Mouse (Mus musculus) cerebellum, adult 8-10 months (tissue): Measurements from ENCODE around the gene Ift43.

Experiments used
- DNase-seq: peaks from one replicate; pipeline ENCODE4 v3.0.0; 2022

Ift43 gene

DNA sequence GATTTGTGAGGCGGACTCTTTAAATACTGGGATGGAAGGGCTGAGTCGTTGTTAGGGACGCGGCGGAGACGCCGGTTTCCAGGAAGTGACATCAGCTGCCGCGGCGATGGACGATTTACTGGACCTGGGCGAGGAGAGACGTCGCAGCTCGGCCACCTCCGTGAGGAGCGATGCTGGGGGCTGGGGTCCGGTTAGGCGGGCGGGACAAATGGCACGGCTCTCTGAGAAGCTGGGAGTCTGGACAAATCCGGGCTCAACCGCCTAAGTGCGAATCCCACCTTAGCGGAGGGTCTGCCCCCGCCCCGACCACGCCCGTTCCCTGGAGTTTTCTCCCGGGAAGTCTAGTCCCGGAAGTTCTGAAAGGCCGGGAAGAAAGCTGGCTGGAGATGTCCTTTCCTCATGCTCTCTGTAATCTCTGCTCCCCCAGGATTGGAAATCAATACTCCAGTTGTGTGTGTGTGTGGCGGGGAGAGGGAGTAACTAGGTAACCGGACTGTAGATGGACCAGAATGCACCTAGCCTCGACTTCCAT, at the start of gene Ift43:
TSS of gene Ift43 (plus strand) at position 61 of the 532 bp plus-strand sequence.
- DNase-seq = peak; percentile 80

DNA sequence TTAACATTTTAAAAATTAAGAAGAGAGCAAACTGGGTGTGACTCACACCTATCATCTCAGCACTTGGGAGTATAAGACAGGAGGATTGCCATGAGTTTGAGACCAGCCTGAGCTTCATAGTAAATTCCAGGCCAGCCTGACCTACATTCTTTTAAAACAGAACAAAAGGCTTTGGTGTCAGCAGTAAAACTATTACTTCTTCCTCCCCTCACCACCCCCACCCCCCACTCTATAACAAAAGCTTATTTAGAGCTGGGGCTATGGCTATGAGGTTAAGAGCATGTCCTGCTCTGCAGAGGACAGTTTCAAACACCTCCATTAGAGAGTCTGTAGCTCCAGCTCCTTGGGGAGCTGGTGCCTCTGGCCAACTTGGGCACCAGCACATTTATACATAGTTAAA, 46.8 kb upstream of the Ift43 start:
- DNase-seq = no peak

DNA sequence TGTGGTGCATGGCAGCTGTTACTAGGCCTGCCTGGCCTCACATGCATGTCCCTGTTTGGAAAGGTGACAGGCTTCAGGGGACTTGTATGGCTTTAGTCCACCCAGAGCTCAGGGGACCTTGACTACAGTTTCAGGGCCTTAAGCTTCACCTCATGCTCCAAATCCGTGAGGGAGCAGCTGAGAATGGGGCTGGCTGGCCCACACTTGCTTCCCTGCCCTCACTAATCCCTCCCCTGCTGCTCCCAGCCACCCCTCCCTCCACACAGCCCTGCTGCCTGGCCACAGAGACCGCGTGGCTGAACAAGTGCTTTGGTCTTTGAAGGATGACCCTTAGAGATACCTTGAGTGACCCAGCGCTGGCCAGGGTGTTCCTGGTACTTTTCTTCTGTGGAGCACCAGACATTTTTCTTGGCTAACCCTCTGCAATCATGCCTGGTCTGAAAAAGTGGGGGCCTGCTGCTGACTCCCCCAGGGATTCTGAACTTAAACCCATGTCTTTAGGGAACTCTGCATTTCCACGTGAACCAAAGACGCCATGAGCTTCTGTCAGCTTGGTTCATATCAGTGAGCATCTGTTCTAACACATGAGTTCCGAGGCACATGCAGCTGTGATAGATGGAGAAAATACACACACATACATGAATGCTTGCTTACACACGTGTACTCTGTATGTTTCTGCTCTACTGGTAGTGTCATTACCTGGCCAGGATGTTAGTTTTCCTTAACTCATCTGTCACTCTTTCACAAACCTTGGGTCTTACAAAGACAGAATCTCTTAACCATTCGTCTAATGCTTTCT, 45.8 kb upstream of the Ift43 start:
- DNase-seq = no peak

DNA sequence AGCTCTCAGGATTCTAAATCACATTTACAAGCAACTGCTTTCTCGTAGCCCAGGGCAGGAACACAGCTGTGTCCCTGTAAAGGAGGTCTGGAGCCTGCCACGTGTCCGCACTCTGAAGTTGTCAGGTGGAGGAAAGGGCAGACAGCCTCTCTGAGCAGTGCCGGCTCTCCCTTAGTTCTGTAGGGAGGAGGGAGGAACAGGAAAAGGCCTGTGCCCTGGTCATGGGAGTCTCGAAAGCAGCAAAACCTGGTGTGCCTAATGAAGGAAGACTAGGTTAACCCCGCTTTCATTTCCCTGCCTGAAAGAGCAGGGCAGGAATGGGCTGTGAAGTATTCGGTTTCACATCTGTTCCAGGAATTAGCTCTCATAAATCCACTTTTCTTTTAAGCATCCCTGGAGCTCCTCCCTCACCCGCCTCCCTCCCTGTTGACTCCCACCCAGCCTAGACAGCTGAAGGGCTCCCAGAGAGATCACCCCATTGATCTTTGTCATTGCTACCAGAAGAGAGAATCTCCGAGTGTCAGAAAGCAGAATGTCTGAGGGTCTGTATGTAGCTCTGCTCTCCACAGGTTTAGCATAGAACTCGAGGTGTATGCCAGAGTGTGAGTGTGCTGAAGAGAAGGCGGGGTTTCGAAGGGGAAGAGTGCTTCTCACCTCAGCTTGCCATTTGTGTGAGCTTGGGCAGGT, 45.0 kb upstream of the Ift43 start:
- no peak for DNase-seq

DNA sequence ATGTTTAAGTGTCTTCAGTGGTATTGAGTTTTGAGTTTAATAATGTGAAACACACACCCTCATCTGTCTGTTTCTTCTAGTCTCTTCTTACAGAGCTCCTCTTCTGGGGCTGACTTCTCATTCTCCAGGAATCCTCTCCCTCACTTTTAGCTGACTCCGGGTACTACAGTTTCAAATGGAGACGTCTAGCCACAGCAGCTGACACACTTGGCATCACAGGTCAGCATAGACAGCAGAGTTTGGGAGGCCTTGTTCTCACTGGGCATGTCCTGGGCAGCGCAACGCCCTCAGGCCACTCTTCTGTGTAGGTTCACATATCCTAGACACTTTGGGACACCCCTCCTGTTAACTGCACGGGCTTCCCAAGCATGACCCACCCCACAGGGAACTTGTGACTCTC, 43.3 kb upstream of the Ift43 start:
- no peak for DNase-seq

DNA sequence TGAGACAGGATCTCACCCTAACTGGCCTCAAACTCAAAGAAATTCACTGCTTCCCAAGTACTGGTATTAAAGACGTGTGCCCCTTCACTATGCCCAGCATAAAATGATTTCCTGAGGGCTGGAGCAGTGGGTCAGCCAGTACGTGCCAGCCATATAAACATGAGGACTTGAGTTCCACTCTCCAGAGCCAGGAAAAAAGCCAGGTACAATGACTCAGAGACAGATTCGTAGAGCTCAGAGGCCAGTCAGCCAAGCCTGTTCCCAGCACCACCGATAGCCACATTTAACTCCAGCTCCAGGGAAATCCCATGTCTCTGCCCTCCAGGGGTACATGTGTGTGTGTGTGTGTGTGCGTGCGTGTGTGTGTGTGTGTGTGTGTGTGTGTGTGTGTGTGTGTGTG, 42.6 kb upstream of the Ift43 start:
- no peak for DNase-seq

DNA sequence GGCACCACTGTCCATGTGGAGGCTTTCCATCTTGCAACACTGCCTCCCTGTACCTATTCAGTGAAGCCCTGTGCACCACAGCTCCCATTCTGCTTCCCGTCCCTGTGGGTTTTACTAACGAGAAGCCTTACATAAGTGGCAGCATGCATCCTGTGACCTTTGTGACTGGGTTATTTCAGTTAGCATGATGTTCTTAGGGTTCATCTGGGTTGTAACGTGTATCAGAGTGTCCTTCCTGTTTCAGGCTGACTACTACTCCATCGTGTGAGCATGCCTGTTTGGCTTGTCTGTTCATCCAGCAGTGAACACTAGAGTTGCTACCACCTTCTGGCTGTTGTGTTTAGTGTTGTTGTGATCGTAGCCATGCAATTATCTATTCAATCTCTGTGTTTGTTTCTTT, 36.2 kb upstream of the Ift43 start:
- DNase-seq = no peak

DNA sequence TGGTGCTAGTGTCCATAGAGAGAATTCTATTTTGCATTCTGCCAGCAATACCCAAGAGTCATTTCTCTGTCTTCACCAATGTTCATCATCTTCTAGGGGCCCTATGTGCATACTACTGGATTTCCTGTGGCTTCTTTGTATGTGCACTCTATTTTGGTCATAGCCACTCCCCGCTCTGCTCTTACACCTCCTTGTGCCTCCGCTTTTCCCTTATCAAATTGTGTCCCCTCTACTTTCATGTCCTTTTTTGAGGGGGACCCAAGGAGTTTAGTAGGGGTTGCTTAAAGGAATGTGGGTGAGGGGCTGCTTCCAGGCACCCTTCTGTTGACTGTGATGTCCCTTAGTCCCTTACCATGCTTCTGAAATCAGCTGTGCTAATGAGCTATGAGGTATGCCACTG, 35.6 kb upstream of the Ift43 start:
- DNase-seq = no peak

DNA sequence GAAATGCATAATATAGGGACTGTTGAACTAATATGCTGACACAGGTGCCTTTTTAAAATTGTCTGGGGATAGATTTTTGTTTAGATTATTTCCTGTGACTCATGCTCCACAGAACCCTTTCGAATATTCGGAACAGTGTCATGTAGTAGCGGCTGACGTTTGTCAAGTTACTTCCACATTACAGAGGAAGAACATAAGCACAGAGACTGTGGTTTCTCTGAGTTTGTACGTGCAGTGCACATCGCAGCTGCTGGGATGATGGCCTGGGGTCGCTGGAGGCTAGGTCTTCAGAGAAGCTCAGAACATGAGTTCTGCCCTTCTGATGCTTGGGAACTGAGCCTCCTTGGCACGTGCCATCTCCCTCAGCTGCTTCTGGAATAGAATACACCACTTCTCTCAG, 35.0 kb upstream of the Ift43 start:
- no peak for DNase-seq

DNA sequence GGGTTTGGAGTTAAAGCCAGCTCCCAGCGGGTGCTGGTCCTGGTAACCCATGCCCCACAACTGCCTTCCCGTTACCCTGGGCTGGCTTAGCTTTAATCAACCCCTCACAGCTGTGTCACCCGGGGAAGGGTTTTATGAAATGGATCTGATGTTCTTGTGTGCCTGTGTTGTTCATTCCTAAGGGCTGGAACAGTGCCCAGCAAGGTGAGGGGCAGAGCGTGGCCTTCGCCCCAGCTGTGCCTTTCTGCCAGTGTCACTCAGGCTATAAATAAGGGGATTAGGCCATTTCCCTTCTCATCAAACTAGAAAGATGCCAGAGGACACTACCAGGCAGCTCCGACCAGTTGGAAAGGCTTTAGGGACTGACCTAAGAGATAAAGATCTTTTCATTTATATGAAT, 32.5 kb upstream of the Ift43 start:
- no peak for DNase-seq

DNA sequence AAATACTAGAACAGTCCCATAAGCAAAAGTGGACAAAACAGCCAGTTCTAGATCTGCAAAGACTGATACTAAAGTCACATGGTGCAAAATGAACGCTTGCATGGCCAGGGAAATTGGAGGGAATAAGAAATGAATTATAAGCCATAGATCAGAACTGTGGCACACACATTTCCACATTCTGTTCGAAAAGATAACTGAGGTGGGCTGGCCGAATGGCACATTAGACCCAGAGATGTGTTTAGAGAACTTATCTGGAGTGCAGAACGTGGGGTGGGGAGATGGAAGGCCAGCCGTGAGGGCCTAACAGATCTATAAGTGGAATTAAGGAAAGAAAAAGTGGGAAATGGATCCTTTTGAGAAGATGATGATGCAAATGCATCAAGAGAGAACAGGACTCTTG, 30.9 kb upstream of the Ift43 start:
- no peak for DNase-seq

DNA sequence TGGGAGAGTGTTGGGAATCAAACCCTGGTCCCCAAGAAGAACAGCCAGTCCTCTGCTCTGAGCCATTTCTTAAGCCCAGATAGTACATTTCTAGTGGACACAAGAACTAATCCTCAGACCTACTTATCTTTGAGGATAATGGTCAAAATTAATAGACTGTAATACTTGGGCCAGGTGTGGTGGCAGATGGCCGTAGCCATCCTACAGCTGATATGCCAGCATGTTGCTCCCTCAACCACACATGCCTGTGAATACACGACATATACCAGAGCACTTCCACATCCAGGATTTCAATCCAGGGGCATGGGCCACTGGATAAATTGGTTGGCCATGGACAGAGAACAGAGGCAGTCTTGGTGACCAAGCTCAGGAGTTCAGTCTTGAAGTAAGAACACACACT, 27.0 kb upstream of the Ift43 start:
- no peak for DNase-seq

DNA sequence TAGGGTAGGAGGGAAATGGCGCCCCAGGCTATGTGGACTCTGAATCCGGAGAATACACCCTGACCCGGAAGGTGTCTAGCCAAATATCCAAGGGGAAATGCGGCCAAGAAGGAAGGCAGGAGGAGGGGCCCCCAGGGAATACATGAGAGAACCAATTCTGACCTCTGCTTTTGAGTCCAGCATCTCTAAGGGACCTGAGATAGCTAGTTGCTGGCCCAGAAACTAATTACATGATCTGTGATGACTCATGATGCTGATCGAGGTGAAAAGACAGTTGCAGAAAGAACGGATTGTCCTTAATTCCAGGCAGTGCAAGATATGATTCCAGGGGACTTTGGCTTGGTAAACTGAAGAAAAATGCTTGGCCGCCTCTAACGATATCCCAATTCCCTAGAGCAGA, 25.4 kb upstream of the Ift43 start:
- DNase-seq = no peak

DNA sequence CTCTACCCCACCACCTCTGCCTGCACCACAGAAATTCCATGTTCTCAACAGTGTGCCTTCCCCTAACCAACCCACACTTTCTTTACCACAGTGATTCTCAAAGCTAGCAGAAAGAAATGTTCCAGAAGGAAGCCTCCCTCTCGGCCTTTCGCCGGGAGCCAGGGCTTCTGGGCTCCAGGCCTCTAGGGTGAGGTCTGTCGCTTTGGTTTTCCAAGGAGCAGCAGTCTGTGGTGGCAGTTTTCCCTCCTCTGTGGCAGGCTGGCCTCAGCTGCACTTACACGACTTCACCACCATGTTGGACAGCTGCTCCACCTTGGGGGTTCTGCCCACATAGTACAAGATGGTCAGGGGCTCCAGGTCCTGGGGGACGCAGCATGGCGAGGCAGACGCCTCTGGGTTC, 24.8 kb upstream of the Ift43 start:
- DNase-seq = no peak

DNA sequence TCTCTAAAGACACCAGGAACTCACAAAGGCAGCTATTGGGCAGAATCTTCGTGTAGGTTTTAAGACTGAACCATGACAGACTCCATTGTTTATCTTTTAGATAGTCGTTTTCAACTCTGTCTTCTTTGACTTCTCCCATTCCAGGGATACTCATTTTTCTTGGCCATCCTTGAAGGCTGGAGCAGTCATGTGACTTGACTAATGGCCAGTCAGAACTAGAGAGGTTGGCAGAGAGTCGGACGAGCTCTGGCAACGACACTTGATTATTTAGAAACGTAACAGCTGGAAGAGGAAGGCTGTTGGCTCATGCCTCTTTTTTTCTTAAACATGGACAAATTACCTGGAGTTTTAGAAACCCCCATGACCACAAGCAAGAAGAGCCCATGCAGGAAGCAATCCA, 23.0 kb upstream of the Ift43 start:
- DNase-seq = no peak

DNA sequence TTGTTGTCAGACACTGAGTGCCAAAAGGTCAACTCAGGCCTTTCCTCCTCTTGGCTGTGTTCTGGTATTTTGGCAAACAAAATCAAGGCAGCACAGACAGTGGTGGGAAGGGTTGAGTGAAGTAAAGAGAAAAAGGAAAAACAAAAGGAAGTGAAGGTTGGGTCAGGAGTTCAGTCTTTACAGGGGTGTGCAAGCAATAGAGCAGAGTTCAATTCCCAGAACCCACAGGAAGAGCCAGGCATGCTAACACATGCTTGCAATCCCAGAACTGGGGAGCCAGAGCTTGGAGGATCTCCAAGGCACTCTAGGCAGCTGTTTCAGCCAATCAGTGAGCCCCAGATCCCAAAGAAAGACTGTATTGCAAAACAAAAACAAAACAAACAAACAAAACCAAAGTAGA, 17.5 kb upstream of the Ift43 start:
- DNase-seq = no peak

DNA sequence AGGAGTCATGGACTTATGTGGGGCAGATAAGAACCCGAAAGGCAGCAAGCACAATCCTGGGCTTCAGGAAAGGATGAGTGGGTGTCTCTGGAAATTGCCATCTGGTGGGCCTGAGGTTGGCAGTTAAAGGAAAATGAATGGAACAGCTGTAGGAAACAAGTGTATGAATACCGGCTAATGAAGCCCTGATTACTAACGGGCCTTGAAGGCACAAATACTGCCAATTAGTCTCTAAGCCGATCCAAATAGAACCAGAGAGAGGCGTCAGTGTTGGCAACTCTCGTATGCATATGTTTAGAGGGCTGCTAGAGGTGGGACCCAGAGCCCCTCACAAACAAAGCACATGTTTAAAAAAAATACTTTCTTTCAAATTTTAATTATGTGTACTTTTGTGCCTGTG, 10.9 kb upstream of the Ift43 start:
- no peak for DNase-seq

DNA sequence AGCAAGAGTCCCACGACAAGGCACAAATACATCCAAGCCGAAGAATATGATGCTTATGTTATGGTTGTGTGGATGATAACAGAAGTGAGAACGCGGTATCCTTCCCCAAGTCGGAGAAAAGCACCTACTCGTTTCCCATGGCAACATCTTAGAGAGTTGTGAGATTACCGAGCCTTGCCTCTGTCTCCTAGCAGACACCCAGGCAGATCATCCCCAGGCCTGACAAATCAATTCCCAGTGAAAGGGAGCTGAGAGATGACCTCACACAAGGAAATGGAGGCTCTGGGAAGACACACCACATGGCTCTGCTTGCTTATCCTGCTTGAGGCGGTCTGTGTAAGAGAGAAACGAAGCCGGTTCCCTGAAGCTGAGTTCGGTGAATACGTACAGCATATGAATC, 7.7 kb upstream of the Ift43 start:
- DNase-seq = no peak

DNA sequence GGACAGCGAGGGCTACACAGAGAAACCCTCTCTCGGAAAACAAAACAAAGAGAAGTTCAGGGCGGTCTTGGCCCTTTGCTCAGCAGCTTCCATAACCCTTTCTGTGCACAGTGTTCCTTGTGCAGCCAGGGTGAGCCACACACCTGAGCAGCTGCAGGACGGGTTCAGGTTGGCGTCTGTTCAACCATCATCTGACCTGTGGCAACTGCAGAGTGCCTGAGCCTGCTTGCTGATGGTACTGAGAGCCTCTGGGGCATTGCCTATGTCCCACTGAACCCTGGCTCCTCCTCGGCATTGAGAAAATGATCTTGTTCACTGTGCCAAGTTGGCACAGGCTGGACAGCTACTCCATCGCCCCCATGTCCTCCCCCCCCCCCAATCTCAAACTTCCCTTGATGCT, 7.0 kb upstream of the Ift43 start:
- DNase-seq = no peak

DNA sequence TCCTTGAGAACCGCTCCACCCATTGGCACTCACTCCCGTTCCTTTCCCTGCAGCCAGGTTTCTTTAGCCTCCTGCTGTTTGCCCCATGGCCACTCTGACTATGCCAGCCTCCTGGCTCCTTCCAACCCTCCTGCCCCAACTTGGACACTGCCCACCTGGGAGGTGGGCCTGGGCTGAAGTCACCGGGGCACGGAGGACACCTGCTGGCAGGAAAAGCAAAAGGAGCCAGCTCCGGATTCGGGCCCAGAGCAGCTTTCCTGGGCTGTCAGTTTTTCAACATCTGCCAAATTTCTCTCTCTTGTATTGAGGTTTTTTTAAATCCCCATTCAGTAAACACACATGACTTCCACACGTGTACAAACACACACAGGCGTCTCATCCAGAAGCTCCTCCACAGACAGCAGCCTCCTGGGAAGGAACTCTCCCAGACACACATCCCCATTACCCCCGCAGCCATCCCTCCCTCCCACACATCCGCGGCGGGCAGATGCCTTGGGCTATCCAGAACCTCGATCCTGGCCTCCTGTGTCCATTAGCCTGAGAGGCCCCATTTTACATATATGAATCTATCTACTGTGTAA, 5.9 kb upstream of the Ift43 start:
- peak; percentile 73 for DNase-seq

DNA sequence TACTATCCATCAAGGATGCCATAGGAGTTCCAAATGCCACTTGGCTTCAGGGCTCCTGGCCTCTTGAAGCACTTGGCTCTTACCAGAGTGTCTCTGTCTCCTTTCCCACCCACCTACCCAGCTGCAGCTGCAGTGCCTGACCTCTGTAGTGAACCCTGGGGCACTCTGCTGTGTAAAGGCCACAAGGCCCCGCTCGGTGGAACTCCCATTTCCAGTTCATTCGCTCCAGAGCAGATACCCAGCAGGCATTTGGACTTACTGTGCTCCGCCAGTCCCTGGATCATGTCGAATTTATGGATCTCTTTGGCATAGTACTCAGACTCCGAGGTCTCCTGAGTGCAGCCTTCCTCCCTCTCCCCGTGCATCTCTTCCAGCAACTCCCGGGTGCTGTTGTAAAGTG, 5.0 kb upstream of the Ift43 start:
- DNase-seq = no peak

DNA sequence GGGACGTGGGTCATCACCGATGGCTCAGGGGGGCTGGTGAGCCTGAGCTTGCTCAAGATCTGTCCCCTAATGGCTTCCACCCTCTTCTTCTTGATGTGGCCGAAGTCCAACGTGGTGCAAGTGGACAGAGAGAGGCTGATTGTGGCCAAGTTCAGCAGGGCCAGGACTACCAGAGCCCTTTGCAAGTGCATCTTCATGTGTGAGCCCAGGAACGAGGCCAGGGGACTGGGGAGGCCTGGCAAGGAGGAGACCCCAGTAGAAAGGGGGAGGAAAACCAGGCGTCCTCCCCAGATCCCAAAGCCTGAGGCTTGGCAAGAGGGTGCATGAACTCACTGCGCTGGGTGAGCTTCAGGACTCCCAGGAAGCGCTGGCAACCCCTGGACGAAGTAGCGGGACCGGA, 4.6 kb upstream of the Ift43 start:
- DNase-seq = peak; percentile 55

DNA sequence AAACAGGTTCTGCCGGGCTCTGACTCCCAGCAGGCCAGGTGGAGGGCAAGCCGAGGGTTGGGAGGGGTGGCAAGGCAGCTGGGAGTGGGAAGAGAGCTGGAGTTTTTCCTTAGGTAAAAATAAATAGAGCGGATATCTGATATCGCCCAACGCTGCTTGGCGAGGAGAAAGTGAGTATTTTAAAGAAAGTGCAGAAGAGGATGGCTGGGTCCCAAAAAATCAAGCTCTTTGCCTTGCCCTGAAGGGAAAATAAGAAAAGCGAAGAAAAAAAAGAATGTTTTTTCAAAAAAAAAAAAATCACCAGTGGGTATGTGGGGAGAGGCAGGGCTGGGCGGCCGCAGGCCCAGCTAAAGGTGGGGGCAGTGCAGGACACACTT, 4.2 kb upstream of the Ift43 start:
- DNase-seq = no peak

DNA sequence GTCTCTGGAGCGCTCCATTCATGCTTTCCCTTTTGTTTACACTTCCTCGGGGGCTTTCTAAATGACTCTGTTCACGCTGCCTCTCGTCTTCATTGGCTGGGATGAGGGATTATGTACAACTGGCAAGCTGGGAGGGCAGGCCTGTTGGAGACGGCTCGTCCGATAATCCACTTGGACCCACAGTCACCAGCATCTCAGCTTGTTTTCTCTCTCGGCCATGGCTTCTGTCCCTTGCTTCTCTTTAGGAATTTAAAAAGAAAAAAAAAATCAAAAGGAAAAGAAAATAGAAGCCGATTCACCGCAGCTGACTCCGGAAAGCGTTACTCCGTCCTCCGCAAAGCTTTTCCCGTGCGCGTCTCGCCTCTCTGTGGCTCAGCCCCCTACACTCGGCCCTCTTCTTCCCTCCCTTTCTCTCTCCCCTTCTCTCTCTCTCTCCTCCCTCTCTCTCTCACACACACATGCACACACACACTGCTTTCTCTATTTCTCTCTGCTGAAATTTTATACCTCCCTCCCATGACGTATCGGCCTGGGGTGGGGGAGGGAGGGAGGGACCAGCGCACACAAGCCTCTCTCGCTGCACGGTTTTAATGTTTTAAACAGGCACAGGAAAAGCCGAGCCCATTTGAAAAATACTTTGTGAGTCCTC, 3.7 kb upstream of the Ift43 start, which contains the start of gene Tgfb3:
TSS of gene Tgfb3 (minus strand) at position 489 of the 649 bp plus-strand sequence.
- no peak for DNase-seq
